Mouse (Mus musculus) left cerebral cortex, postnatal 10 days (tissue): ENCODE results near the gene Ube2c. TPM values are rescaled to one million over a fixed set of nuclear protein-coding genes. Genes with fewer than 3 reads are reported as not detected.
A peak's percentile ranks its signal among the peaks of the same experiment; 100 is the strongest.

Experiments
- DNase-seq, 2 experiments: peaks; one replicate each; pipeline ENCODE4 v3.0.0; 2021 to 2022; ENCODE audit warnings: low spot score in 2 of 2, mixed read lengths in 1 of 2; ENCODE audit errors: extremely low spot score in 1 of 2
- intact Hi-C: fragments of 180-260 bp; cut with DNase I; formaldehyde crosslinking; loops from one replicate; pipeline ENCODE4 v1.15.1; 2025
- total RNA-seq, 2 experiments: library from RNA; stranded (reverse); gene quantifications; 2 replicates each; pipeline ENCODE4 v1.2.3; 2021

Ube2c gene
- total RNA-seq = 1 to 10 TPM; 4.1 to 6.4 TPM

DNA sequence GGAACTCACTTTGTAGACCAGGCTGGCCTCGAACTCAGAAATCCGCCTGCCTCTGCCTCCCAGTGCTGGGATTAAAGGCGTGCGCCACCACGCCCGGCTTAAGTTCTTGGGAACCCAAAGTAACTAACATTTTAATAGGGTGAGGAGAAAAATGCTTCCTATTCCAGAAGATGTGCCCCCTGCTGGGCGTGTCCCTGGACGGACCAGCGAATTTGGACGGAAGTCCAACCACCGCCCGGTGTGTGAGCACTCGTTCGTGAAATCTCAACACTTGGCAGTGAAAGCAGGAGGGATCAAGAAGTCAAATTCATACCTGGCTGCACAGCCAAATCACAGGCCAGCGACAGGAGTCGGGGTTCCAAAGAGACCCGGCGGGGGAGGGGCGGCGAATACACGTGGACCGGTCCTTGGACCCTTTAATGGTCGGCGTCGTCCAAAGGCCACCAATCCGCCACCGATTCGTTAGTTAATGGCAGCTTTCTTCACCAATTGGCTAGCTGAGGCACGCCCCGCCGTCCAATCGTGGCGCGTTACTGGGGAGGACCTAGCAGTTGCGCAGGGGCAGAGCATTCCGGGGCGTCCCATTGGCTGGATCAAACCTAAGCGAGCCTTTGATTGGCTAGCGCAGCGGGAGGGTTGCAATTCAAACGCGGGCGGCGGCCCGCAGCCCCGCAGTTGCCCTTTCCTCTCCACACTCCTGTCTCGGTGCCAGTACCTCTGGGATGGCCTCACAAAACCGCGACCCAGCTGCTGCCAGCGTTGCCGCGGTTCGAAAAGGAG, at the start of gene Ube2c:
Gene Ube2c, plus strand, starts transcription at position 641 of the 780 bp plus-strand sequence.
- peak; percentile 98 to 100 for DNase-seq
- intact Hi-C loops = no loop called here

DNA sequence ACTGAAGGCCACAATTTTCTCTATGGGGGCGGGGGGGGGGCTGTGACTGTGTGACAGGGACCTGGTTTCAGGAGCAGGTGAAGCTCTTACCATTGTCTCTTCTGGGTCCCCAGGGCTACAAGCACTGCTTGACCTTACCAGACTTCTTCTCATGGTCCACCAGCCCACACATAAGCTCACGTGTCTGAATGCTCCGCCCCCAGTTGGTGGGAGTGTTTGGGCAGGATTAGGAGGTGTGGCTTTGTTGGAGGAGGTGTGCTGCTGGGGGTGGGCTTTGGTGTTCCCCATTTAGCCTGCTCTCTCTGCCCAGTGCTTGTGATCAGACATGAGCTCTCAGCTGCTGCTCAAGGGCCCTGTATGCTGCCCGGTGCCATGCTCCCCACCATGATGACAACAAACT, 46.4 kb upstream of the Ube2c start:
- intact Hi-C loops = loop anchor here (10.0 kb wide), 1 partner anchor 308 kb away; no protein-coding TSS in a partner anchor
- no peak for DNase-seq

DNA sequence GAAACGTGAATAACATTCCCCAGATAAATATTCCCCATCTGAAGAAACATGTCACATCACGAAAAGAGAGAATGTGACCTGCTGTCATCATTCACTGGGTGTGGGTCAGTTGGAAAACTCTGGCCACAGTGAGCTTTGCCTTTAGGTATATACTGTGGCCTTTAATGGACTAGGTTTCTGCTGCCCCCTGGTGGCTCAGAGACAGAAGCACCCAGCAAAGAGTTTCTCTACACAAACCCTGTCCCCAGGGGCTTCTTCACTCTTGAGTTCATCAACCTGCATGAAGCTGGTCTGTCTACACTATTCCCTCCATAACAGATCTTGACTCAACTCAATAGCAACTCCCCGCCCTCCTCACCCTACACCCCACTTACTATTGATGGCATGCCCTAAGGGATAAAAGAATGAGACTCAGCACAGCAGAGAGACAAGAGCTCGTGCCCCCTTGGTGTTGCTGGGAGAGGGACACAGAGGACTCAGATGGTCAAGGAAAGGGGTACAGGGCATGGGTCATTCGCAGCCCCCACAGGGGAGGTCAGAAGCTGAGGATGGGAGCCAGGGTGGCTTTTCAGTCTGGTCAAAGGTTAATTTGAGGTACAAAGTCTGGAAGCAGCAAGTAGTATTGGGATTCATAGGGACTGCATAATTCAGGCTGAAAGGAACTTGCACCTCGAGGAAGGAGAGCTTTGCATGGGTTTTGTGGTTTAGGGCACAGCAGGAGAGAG, 43.6 kb upstream of the Ube2c start:
- DNase-seq = peak; percentile 61 to 65
- intact Hi-C loops = loop anchor here (1.0 to 10.0 kb wide), 3 partner anchors 49 to 311 kb away; no protein-coding TSS in a partner anchor

DNA sequence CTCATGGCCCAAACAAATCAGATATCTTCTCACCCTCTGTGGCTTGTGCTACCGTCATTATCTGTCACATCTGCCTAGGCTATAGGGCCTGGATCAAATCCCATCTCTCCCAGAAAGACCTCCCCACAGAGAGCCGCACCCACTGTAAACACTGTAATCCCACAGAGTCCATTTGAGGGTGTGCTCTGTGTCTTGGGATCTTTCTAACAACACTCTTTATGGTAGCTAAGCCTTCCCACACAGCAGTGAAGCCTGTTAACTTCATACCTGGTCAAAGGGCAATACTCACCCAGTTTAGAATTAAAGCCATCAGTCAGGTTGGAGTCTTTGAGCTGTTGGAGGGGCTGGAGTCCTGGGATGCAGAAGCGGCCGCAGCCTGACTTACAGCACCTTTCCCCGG, 38.0 kb upstream of the Ube2c start:
- intact Hi-C loops = no loop called here
- DNase-seq = no peak

DNA sequence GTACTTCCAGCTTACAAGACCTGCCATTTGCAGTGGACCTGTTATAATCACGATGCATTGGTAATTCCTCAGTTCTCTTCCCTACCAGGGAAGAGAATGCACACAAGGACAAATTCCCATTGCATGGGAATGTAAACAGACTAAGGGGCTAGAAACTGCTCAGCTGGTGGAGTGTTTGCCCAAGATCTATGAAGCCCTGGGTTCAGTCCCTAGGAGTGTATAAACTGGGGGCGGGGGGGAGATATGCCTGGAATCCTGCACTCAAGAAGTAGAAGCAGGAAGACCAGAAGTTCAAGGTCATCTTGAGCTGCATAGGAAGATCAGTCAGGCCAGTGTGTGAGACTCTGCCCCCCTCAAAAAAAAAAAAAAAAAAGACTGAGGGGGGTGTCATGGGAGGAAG, 36.4 kb upstream of the Ube2c start:
- intact Hi-C loops = no loop called here
- DNase-seq = no peak

DNA sequence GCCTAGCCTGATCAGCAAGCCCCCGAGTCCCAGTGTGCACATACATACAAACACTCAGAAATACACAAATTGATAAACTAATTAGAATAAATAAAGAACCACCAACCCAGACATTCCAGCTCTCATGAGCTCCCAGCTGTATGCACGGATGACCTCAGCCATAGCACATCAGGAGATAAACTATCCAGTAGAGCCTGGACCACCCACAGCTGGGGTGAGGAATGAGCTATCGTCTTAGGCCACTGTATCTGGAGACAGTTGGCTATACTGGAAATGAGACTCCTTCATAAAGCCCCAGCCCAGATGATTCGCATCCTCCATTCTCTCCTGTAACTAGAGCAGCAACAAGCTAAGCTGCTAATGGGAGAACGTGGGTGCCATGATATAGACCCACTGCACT, 34.9 kb upstream of the Ube2c start:
- no peak for DNase-seq
- intact Hi-C loops = no loop called here

DNA sequence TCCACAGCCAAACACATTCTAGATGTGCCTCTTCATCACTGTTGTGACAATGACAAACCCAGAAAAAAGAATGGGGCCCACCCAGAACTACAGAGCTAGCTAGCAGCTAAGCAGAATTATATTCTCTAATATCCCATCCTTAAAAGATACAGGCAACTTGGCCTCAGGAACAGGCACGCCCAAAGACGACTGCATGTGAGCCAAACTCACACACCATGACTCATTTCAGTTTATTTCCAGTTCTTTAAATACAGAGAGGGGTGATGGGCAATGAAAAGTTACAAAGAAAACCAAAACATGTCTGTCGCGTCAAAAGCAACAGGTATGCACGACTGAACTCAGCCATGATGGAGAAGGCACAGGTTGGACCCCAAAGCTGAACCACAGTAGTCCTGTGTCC, 34.3 kb upstream of the Ube2c start:
- DNase-seq = no peak
- intact Hi-C loops = no loop called here

DNA sequence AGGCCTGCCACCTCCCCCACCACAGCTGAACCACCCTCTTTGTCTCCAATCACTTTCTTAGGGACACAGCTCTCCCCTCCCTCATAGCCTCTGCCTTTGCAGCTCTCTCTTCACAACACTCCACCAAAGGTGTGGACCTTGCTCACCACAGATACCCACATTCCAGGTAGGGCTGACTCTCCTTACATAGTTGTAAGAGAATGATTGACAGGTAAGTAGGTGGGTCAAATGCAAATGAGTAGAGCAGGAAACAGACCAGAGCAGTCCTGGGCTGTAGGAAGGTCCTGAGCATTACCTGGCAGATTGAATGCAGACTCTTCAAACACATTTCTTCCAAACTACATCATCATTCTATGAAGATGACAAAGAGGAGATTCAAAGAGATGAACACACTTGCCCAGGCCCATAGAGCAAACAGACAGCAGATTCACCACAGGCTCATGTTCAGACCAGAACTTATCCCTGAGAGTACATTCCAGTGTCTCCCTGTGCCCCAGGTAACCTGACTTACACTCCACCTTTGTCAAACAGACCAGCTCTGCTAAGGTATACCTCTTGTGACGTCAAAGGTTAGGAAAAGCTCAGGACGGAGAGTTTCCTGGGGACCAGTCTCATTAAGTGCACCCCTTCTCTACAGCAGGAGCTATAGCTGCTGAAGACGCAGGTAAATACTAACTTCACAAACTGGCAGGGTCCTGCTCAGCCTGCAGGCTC, 32.2 kb upstream of the Ube2c start:
- no peak for DNase-seq
- intact Hi-C loops = no loop called here

DNA sequence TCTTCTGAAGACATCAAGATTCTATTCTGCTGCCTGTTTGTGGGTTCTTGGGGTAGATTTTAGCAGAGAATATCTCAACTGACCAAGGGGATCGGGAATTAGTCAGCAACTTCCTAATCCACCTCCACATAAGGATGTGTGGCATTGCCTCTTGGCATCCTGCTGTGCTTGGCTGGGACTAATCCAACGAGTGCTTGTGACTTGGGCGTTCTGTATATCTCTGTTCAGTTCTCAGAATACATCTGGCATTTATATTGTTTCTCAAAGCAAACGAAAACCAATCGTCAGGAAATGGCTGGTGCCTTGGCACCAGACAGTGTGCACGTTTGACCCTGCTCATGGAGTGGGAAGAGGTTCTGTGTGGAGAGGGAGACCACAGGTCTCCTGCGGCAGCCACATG, 29.8 kb upstream of the Ube2c start:
- intact Hi-C loops = no loop called here
- no peak for DNase-seq

DNA sequence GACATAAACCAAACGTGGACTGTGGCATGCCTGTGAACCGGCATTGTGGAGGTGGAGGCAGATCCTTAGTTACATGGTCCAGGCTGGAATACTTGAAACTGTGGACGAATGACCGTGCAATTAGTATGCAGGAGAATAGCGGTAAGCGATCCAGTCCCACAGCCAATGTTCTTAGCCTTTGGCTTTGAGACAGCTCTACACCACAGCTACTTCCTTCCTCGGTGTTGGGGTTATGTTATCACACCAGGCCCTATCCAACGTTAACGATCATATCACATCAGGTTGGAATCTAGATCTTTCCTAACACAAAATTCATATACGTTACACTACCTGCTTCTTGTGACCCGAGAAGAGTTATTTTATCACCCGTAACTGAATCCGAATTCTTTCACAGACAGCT, 24.7 kb upstream of the Ube2c start:
- intact Hi-C loops = no loop called here
- no peak for DNase-seq

DNA sequence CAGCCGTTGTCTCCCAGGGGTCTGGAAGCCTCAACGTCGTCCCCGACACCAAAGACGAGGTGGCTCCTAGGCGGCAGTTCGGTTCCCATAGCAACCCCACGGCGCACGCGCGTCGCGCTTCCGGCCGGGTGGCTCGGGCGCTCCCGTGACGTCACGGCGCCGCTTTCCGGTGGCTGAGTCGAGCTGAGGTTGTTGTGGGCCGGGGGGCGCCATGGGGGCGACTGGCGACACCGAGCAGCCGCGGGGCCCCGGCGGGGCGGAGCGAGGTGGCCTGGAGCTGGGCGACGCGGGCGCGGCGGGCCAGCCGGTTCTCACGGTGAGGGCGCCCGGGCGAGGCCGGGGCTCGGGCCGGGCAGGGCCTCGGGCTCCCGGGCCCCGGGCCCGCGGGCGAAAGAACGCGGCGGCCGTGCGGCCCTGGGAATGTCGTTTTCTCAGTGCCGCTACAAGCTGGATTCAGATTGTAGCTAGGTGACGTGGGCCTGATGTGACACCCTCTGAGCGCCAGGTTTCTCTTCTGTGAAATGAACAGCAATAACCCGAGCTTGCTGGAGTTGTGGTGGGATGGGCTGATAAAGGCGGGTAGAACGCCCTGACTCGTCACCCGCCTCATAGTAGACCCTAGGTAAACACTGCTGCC, 23.7 kb upstream of the Ube2c start, which contains the start of the genes Wfdc3 and Dnttip1:
Gene Wfdc3, minus strand, starts transcription at position 89 of the 637 bp plus-strand sequence.
Gene Dnttip1, plus strand, starts transcription at position 141 of the 637 bp plus-strand sequence.
- DNase-seq = peak; percentile 88 to 96
- intact Hi-C loops = no loop called here

DNA sequence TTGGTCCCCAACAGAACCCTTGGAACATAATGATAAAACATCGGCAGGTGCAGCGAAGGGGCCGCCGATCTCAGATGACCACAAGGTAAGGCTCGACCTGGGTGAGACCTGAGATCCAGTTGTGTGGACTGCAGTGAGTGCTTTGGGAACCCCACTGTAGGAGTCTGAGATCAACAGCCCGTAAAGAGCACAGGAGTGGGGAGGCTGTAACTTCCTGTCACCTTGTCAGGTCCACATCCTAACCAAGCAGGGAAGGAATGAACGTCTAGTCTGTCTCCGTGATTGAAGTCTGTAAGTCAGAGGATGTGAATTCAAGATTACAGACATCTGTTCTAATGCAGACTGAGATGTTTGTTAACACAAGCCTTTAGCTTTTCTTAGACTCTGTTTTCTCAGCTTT, 23.0 kb upstream of the Ube2c start:
- no peak for DNase-seq
- intact Hi-C loops = no loop called here

DNA sequence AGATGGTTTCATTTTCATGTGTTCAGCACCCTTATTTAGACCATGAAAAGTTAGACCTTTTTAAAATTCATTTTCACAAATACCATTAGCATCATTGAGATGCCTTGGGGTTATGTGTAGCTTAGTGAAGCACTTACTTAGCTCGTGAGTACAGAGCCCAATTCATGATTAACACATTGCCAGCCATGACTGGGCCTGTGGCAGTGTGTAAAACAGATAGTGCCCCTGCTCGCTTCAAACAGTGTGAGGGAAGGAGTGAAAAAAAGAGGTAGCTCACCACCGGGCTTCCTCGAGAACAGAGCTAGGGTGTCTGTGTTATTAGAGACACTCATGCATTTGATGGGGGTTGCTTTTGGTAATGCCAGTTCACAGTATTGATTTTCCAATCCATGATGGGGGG, 21.5 kb upstream of the Ube2c start:
- DNase-seq = no peak
- intact Hi-C loops = no loop called here

DNA sequence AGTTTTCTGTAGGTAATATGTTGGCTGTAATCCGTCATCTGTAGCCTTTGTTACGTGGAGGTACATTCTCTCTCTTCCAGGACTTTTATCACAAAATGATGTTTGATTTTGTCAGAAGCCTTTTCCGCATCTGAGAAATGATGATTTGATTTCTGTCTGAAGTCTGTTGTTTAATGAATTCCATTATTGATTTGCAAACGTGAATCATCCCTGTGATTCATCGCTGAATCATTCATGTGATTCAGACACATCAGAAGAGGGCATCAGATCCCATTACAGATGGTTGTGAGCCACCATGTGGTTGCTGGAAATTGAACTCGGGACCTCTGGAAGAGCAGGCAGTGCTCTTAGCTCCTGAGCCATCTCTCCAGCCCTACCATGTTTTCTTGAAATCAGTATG, 20.7 kb upstream of the Ube2c start:
- no peak for DNase-seq
- intact Hi-C loops = no loop called here

DNA sequence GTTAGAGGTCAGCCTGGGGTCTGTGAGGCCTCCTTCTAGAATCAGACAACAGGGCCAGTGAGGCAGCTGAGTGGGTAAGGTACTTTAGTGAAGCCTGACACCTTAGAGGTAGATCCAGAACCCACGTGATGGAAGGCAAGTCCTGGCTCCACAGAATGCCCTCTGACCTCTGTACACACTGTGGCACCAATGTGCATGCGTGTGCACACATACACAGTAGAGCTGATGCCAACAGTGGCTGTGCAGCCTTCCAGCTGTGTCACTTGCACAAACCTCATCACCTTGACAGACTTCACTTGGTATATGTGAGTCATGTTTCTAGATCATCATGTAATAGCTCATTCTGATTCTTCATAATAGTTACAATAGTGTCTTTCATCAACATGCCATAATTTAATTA, 17.2 kb upstream of the Ube2c start:
- intact Hi-C loops = no loop called here

DNA sequence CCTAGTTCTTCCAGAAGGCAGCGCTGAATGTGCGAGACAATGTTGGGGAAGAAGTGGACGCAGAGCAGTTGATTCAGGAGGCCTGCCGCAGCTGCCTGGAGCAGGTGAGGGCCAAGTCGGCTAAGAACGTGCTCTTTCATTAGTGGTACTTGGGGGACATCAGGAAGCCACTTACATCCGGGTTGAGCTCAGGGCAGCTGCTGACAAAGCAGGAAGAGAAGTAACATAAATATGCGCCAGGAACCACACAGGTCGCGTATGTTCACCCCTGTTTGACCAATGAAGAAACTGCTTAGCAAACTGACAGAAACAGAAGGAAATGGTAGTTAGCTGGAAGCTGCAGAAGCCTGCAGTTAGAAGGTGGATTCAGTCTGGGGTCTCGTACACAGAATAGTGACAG, 15.6 kb upstream of the Ube2c start:
- intact Hi-C loops = no loop called here

More for the DNA sequence above, 17.2 kb upstream of the Ube2c start:
- DNase-seq = no peak

DNA sequence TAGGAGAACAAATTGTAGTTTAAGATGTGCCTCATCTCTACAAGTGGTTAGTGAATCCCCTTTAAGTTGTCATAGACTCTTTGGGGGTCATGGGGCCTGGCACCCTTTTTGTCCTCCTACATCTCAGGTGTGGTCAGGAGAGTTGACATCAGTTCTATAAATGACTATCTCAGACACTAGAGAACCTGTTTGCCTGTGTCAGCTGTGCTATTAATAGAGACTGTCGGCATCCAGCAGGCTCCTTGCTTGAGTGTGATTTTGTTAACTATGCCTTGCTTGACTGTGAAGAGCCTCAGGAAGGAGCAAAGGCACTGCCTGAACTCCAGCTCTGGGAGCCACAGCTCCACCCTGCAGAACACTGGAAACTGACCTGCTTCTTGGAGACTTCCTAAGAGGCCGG, 14.9 kb upstream of the Ube2c start:
- intact Hi-C loops = no loop called here
- no peak for DNase-seq

More for the DNA sequence above, 15.6 kb upstream of the Ube2c start:
- no peak for DNase-seq

DNA sequence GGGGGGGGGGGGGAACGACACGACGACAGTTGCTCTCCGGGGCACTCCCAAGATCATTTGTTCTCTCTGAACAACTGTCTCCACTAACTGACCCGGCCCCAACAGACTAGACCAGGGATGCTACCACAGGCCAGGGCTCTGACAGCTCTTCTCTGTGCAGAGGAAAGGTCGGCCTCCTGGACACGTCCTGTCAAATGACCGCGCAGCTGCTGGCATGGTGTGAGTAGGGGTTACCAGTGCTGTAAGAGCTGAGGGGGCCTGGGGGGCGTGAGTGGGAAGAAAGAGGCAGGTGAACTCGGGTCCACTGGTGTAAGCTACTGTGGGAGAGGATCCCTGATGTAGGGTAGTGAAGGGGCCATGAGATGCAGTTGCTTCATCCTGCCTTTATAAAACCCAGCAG, 11.9 kb upstream of the Ube2c start:
- no peak for DNase-seq
- intact Hi-C loops = no loop called here

DNA sequence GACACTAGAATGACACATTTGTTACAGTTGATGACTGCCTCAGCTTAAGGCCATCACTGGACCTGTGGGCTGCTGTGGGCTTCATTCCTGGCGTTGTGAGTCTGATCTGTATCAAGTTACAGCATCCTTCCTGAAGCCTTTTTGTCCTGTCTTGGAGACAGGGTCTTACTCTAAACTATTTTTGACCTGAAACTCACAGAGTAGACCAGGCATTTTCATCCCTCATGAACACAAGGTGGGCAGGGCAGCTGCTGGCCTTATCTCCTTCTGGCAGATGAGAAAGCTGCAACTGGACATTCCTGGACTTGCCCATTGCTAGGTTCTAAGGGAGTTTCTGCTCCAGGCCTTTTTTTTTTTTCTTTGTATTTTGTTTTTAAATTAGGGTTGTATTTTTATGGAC, 11.0 kb upstream of the Ube2c start:
- DNase-seq = no peak
- intact Hi-C loops = no loop called here
